Mouse (Mus musculus): ENCODE results near the gene Larp1.

DNA sequence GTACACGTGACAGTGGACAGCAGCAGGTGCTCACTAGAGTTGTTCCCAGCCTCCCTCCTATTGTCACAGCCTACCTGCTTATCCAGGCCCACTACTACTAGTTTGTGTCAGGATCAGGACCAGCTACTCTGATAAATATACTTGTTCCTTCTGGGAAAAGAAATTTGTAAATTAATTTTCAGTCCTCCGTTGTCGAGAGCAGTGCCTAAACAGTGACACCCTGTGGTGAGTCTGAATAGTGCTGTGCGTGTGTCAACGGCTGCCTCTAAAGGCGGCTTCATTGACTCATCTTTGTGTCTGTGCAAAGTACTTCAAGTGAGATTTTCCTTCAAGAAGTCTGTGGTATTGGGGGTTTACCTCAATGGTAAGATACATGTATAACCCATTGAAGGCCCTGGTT is 48.6 kb downstream of the Larp1 start:
- TF ChIP-seq CTCF (IDR thresholded peaks at IDR 0.05; ENCODE audit: borderline replicate concordance, control insufficient read depth, extremely low read depth, insufficient read depth, low read length, poor library complexity) = peak; percentile 17; the same call in 1 of the 2 replicates
- TF ChIP-seq POLR2A (IDR thresholded peaks at IDR 0.05; ENCODE audit: control insufficient read depth, extremely low read depth, insufficient read depth, low read length, poor library complexity) = no peak

Data from thymus, adult 2 months (tissue).